Mouse (Mus musculus): Measurements from ENCODE around the gene Oprd1.

The Oprd1 gene

DNA sequence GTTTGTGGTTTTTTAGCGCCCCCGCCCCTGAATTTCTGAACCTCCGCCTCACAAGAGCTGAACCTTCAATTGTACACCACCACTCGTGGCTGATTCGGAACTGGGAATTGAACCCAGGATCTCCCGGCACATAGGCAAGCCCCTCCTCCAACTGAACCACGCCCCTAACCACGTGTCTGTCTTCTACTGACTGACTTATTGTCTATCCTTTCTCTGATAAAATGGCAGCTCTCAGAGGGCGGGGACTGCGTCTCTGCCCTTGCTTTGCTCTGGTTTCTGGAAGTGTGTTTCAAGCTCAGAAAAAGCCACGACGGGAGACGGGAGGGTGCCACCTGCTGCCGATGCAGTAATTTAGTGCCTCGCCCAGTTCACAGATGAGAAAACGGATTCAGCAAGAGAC, 10.4 kb downstream of the Oprd1 start:
- no peak for DNase-seq (ENCODE audit: low read depth, low spot score)

DNA sequence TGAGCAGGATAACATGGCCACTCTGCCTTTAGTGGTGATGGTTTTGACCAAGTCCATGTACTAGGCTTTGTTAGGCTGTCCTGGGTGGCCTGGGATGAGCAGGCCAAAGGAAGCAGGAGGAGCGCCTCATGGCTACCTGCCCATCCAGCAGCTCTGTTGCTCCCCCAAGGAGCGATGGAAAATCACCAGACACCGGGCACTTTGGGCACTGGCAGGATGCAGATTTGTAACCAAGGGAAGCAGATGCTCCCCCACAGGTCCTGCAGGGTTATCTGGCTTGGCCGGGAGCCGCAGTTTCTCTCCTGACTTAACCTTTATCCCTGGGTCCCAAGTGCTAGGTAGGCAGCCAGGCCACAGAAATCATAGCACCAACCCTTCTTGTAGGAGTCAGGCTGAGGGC, 10.9 kb downstream of the Oprd1 start:
- DNase-seq (ENCODE audit: low read depth, low spot score), result no peak

- DNase-seq (ENCODE audit: low read depth, low spot score), result no peak
Measured at GRCm38 (mm10) chr4:132132297-132132696, 12.0 kb downstream of the Oprd1 start.

DNA sequence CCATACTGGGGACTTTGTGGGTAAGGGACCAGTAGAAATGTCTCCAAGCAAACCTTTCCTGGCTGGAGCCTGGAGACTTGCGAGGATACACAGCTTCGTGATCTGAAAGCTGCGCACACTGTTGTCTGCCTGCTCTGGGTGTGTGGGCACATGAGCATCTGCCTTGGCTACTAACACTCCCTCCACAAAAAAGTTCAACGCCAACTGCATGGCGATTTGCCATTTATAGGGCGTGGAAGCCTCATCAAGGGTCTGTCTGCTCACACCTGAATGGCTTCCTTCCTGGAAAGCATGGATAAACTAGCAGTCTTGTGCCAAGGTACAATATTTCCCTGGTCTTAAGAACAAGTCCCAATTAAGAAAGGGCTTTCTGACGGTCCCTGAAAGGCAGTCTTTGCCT, 12.5 kb downstream of the Oprd1 start:
- no peak for DNase-seq (ENCODE audit: low read depth, low spot score)

DNA sequence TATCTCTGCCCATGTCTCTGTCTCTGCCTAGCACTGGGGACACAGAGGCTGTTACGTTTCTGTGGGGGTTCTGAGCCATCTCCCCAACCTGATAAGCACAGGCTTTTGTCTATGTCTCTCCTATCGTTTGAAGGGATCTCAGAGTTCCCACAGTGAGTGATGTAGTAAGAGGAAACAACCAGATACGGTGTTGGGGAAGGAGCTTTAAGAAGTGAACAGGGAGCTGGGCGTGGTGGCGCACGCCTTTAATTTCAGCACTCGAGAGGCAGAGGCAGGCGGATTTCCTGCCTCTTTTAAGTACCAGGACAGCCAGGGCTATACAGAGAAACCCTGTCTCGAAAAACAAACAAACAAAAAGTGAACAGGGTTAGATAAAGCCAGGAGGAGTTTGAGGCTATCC, 13.2 kb downstream of the Oprd1 start:
- no peak for DNase-seq (ENCODE audit: low read depth, low spot score)

- DNase-seq (ENCODE audit: low read depth, low spot score), result no peak
Measured at GRCm38 (mm10) chr4:132130645-132131044, 13.6 kb downstream of the Oprd1 start.

- DNase-seq (ENCODE audit: low read depth, low spot score), result no peak
Measured at GRCm38 (mm10) chr4:132130134-132130533, 14.2 kb downstream of the Oprd1 start.

- DNase-seq (ENCODE audit: low read depth, low spot score), result no peak
Measured at GRCm38 (mm10) chr4:132128997-132129636, 15.2 kb downstream of the Oprd1 start.

DNA sequence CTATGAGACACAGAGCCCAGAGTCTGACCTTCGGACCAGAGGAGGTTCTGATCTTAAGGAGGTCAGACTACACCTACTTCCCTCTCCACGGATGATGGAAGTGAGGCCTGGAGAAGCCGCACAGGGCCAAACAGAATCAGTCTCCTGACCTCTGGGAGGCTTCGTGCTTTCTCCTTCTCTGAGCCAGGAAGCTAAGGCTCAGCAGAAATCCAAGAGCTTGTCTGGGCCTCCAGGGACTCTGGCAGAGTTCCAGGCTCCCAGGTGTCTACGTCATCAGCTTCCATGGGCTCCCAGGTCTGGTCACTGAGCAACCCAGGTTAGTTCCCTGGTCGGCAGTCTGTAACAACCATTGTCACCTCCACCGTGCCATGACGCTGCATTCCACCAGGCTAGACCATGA, 17.2 kb downstream of the Oprd1 start:
- DNase-seq (ENCODE audit: low read depth, low spot score), result no peak

- no peak for DNase-seq (ENCODE audit: low read depth, low spot score)
Measured at GRCm38 (mm10) chr4:132123166-132123565, 21.1 kb downstream of the Oprd1 start.

DNA sequence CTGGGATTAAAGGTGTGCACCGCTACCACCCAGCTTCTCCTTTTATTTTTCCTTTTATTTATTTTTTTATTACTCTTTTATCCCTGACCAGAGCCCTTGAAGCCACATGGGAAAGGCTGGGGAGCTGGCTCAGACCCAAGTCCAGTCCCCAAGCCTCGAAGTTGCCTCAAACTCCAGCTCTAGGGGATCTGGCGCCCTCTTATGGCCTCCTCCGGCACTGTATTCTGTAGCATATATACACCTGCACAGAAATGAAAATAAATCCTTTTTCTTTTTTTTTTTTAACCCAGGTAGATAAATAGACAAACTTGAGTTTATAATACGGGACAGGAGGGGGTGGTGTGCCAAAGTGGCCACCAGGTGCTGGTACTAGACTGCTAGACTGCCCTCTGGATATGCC, 22.6 kb downstream of the Oprd1 start:
- no peak for DNase-seq (ENCODE audit: low read depth, low spot score)

- no peak for DNase-seq (ENCODE audit: low read depth, low spot score)
Measured at GRCm38 (mm10) chr4:132119566-132119965, 24.7 kb downstream of the Oprd1 start.

DNA sequence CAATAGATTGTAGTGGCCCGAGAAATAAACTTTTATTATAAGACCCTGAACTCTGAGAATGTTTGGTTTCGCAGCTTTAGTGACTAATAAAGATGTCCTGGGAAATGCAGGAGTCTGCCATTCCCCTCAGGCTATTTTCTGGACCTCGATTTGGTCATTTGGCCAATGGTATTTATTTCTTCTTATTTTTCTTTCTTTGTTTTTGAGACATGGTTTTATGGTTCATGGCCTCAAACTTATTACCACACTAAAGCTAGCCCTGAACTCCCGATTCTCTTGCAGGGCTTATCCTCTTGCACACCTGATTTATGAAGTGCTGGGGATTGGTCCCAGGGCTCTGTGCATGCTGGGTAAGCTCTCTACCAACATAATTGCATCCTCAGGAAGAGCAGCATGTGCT, 28.0 kb downstream of the Oprd1 start:
- DNase-seq (ENCODE audit: low read depth, low spot score), result no peak

DNA sequence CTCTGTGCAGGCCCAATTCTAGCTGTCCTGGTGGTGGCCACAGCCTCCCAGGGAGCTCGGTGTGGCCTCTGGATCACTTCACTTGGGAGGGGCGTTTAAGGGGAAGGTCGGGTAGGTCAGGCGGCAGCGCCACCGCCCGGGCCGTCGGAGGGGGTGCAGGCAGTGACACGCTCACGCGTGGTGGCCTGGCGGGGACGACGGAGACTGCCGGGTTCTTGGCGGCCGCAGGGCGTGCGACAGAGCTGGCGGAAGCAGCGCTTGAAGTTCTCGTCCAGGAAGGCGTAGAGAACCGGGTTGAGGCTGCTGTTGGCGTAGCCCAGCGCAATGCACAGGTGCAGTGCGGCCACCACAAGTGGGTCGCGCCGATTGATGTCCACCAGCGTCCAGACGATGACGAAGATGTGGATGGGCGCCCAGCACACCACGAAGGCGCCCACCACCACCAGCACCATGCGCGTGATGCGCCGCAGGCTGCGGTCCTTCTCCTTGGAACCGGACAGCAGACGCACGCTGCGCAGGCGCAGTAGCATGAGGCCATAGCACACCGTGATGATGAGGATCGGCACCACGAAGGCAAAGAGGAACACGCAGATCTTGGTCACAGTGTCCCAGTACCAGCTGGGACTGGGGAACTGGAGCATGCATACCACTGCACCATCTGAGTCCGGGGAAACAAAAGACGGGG, 30.7 kb downstream of the Oprd1 start:
- DNase-seq (ENCODE audit: low read depth, low spot score), result no peak

GRCm38 (mm10) chr4:132111227-132111626, 33.1 kb downstream of the Oprd1 start:
- DNase-seq (ENCODE audit: low read depth, low spot score), result no peak

DNA sequence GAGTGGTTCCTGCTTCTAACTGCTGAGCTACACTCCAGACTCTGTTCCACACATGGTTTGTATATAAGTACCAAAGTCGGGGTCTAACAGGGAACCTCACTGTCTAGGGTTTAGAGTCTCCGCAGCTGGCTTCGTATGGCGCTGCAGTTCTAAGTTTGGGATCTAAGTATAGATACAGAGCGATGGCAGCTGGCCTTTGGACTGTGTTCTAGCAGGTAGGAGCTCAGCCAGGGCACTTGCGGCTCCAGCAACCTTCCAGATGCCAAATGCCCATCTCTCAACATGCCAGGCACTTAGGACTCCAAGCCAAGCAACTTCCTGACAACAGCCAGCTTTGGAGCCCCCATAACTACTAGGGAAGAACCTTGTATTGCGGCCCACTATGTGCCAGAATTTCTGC, 36.1 kb downstream of the Oprd1 start:
- DNase-seq (ENCODE audit: low read depth, low spot score), result no peak

DNA sequence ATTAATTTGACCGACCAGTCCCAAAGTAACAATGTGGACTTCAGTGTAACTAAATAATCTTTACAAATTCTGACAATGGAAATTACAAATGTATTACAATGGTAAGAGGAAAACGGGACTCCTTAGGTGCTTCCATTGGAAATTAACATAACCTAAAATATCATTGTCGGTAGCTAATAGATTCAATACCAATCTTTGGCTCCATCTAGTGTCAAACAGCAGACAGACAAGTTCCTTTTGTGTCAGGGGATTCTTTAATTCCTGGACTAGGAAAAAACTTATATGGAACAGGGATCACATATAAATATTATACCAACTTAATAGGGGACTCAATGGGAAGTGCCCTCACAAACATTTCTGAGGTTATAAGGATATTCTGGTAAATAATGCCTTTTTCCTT, 43.1 kb downstream of the Oprd1 start:
- DNase-seq (ENCODE audit: low read depth, low spot score), result no peak

- no peak for DNase-seq (ENCODE audit: low read depth, low spot score)
Measured at GRCm38 (mm10) chr4:132099548-132099947, 44.7 kb downstream of the Oprd1 start.

DNA sequence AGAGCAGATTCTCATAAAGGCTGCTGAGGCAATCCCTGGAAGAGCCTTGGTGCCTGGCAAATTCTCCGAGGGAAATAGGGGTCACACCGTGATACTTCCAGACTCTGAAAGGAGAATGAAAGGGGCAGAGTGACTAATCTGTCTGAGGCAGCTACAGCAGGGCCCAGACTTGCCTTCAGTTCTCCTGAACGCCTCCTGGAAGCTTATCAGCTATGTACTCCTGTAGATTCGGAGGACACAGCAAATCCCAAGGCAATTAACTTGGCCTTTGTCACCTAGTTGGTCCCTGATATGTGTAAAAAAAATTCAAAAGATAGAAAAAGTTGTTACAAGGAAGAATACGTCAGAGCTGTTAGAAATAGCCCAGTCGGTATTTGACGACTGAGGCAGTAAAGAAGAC, 49.2 kb downstream of the Oprd1 start:
- DNase-seq (ENCODE audit: low read depth, low spot score), result no peak

DNA sequence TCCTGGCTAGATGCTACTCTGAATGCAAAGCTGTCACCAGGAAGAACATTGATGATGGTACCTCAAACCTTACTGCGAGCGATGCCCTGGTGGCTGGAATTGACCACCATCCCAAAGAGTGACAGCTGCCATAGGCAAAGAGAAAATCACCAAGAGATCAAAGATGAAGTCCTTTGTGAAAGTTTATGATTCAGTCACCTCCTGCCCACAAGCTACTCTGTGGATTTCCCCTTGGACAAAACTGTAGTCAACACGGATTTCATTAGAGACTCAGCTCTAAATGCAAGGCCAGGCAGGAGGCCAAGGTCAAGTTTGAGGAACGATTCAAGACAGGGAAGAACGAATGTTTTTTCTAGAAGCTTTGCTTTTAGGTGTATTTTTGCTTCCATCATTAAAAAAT, 50.4 kb downstream of the Oprd1 start:
- no peak for DNase-seq (ENCODE audit: low read depth, low spot score)

DNA sequence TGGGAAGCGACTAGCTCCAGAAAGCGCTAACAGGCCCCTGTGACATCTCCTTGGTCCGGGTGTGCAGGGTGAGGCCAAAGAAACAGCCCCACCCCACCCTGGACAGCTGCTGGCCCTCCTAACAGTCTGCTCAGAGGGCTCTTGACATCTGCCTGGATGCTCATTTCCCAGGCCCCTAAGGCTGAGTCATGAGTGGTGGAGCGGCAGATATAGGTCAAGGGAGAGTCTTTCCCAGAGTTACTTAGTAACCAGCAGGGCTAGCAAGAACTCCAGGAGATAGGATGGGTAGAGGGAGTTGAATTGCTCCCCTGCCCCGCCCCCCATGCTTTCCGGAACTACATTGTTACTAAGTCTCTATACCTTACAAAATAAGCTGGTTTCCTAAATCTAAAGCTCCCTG, 51.1 kb downstream of the Oprd1 start:
- no peak for DNase-seq (ENCODE audit: low read depth, low spot score)

DNA sequence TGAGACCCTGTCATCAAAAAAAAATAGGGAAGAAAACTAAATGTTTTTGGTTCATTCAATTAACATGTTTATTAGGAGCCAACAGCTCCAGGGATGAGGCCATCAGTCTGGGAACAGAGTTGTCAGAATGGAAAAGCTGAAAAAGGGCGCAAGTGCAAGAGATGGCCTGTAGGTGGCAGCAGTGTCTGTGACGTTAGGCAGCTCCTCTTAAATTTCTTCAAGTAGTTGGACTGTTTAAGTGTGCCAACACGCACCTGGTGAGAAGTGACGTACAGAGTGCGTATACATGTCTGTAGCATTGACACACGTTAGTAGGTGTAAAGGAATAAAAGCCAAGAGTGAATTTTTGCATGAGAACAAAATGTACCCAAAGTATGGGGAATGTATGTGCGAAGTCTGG, 55.4 kb downstream of the Oprd1 start:
- peak; percentile 59 for DNase-seq (ENCODE audit: low read depth, low spot score)

DNA sequence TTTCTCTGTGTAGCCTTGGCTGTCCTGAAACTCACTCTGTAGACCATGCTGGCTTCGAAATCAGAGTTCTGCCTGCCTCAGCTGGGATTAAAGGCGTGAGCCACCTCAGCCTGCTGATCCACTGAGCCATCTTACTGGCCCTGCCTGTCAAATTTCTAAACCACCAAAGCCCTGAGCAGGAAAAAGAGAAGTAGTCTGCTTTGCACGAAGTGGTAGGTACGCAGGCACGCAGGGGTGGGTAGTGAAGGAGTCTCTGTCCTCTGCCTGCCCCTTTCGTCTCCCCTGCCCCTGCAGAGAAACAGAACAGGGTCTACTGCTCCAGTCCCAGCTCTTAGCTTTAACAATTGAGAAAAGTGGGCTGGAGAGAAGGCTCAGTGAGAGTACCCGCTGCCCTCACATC, 59.2 kb downstream of the Oprd1 start:
- DNase-seq (ENCODE audit: low read depth, low spot score), result no peak

GRCm38 (mm10) chr4:132080492-132080983, 63.7 kb downstream of the Oprd1 start:
- no peak for DNase-seq (ENCODE audit: low read depth, low spot score)
